Mouse (Mus musculus): Measurements from ENCODE around the gene Aagab.
A peak's percentile ranks its signal among the peaks of the same experiment; 100 is the strongest.

The Aagab gene

DNA sequence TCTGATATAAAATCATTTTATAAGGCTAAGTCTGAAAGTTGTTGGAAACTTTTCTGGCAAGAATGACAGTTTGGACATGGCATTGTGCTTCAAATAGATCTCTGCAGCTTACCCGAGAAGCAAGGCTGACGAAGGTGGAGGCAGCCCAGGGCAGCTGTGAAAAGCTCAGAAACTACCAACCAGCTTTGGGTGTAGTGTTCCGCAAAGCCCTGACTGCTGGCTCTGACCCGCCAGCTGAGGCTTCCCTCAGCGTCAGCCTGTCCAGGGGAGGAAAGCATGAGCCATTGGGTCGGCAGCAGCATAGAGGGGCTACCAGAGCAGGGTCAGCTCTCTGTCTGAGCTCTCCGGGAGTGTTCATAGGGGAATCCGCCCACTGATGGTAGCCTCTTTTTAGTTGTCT is 6.8 kb downstream of the Aagab start:
- DNase-seq, result peak; percentile 14

DNA sequence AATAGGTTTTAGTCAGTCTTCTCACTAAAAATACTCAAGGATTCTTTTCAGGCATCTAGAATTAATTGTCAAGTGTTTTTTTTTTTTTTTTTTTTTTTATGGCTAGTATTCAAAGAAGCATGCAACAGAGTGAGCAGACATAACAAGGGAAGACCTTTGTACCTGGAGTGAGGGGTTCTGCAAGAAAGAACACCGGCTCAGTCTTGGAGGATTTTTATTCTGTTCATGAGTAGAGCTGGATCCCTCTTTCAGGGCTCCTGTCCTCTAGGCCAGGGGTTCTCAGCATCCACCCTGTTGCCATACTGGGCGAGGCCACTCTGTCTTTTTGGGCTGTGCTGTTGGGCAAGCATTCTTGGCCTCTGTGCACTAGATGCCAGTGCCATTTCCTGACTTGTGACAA is 7.3 kb downstream of the Aagab start:
- DNase-seq, result peak; percentile 20

DNA sequence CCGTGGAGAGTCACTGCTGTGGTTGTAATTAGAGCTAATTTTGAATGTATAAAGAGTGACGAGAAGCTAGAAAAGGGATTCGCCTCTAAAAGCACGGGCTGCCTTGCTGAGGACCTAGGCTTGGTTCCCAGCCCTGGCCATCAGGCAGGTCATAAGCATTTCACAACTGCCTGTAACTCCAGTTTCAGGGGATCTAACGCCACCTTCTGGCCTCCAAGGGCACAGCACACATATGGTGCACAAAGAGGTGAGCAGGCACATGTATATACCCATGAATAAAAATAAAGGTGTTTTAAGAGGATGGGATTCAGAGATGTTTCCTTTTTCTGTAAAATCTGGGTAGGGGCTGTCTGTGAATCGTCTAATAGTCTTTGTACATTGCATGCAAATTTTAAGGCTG is 7.8 kb downstream of the Aagab start:
- DNase-seq, result no peak

DNA sequence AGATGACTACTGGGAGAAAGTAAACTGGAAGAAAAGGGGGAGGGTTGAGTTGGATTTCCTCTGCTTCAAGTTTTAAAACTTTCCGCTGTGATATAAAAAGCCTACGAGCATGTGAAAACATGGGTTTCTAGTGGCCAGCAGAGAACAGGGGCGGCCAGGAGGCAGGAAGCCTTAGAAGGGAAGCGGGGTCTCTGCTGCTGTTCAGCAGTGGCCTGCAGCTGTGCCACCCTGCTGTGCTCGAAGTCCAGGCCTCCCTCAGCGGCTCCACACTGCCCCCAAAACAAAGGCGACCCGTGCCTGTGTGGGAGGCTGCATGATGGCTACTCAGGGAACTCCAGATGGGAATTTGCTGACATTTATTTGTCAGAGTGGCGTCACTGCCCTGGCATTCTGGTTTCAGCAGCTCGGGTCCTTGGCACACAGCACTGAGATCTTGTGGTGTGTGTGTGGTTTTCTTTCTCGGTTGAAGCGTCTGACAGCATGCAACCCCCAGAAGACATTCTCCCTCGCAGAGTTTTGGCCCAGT is 8.4 kb downstream of the Aagab start:
- DNase-seq, result peak; percentile 41

DNA sequence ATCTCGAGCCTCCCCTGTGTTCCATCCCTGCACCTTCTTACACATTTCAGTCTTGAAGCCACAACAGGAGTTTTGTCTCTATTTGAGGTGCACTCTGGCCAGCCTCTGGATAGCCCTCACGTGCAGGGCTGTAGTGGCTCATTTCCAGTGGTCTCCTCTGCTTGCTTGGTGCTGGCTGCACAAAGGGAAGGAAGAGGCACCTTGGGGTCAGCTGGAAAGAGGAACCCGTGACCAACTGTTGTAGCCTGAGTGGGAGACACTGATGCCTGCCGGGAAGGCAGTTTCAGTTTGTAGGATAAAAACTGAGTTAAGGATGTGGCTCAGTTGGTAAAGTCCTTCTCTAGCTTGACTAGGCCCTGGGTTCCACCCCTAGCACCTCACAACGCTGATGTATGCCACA is 9.5 kb downstream of the Aagab start:
- DNase-seq, result peak; percentile 14

DNA sequence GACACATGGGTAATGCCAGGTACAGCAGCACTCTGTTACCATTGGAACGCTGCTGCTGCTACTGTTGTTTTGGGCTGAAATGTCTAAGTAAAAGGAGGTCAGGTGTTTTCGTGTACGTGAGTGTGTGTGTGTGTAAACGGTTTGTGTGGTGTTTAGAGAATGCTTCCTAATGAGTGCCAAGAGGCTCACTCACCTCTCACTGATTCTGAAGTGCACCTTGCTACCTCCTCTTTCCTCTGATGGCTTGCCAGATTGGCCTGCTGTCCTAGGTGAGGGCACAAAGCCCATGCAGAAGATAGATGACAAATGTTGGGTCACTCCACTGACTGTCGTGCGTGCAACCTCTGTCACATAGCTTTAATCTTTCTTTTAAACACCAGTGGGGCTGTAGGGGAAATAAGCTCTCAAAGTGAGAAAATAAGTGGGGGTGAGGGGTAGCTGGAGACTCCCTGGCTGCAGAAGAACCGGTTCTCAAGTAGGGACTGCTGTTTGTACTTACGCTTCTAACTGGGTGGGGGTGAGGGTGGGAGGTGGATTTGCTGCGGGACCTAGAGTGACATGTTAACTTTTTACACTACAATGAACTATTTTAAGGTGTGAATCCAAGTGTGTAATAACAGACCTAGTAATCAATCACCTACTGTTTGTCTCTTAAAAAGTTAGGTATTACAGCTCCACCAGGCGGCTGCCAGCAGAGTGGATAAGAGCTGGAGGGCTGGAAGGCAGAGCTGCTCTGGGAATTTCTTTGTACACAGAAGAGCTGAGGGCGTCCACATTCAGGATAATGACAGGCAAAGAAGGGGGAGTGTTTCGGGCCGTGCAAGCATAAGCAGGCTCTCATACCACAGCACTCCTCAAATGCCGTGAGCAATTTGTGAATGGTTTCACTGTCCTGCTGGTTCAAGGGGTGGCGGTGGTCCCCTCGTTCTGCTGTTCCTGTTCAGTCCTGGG is 10.4 kb downstream of the Aagab start:
- DNase-seq, result peak; percentile 24

DNA sequence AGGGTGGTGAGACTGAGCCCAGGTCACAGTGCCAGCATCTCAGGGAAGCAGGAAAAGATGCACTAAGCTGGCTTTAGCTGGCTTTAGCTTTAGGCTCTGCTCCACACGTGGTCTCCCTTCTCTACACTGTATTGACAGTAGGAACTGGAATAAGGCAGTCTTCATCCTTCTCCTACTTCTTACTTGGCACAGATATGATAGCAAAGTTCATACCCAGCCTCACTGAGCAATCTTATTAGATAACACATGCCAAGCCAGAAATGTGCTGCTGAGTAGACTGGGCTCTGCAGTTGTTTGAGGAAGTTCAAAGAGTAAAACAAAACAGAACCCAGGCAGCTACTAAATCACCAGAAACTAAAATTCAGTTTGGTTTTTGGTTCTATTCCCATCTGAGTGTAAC is 11.1 kb downstream of the Aagab start:
- DNase-seq, result no peak

DNA sequence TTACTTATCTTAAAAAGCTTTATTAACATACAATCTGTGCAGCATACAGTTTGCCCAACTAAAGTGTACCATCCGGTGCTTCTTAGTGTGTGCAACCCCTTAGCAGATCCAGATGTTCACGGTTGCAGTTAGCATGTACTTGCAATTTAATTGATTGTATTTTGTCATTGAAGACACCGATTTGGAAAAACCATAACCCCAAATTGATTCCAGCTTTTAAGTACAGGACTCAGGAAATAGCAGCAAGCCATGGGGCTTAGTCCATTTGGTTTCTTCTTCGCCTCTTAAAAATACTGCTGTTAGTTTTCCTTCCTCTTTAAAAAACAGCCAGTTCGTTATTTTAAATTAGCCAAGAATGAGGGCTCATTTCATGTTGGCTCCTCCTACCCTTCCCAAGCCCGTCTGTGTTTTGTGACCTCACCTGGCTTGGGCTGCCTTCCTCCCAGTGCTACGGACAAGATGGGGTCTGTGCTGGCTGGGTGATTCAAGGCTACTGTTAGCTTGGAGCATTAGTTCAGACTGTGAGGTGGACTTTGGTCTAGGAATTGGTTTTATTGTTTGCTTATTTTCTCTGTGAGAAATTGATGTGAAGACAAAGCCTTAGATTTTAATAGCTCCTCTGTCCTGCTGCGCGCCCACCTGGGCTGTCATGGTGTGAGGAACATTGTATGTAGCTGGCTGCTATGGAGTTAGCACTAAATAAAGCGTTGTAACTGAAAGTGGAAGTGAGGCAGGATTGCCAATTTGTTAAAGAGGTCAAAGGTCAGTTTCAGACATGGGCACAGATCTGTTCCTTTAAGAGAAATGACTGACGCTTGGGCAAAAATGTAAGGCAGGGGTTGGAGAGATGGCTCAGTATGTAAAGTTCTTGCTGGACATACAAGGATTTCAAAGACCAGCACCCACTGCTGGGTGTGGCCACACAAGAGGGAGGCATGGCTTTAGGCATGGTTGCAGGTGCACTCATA is 11.8 kb downstream of the Aagab start:
- DNase-seq, result no peak

DNA sequence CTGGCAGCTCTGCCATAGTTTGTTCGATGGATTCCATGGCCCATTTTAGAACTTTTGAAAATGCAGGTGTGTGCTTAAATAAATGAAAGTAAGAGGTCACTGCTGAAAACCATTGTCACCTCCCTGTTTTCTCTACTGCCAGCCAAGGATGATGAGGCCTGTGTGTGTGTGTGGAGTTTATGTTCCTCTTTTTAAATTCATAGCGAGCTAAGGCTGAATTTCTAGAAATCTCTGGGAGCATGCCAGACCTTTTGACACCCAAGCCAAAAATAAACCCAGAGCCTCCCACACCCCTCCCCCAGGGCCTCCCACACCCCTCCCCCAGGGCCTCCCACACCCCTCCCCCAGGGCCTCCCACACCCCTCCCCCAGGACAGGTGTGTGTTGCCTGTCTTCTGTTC is 15.5 kb downstream of the Aagab start:
- DNase-seq, result no peak

DNA sequence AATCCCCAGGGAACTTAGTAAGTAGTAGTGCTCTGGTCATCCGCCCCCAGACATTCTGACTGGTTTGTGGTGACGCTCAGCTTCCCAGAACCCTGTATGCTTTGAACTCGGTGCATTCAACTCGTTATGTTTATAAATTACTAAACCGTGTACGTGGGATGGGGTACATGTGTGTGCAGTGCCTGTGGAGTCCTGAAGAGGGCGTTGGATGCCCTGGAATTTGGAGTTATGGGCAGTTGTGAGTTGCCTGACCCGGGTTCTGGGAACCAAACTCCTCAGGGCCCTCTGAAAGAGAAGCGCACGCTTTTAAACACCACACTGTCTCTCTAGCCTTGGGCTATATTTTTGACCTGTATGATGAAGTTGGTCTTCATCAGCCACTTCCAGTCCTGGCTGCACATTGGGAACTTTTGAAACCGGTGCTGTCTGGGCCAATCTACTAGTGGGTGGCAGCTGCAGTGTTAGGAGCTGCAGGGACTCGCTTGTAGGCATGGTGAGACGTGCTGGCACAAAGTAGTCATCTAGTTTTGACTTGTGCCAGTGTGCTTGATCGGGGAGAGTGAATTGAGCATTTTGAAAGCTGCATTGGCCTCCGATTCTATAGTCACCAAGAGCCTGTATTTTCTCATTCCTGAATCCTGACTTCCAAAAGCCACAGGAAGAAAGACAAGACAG is 21.6 kb downstream of the Aagab start:
- DNase-seq, result no peak

DNA sequence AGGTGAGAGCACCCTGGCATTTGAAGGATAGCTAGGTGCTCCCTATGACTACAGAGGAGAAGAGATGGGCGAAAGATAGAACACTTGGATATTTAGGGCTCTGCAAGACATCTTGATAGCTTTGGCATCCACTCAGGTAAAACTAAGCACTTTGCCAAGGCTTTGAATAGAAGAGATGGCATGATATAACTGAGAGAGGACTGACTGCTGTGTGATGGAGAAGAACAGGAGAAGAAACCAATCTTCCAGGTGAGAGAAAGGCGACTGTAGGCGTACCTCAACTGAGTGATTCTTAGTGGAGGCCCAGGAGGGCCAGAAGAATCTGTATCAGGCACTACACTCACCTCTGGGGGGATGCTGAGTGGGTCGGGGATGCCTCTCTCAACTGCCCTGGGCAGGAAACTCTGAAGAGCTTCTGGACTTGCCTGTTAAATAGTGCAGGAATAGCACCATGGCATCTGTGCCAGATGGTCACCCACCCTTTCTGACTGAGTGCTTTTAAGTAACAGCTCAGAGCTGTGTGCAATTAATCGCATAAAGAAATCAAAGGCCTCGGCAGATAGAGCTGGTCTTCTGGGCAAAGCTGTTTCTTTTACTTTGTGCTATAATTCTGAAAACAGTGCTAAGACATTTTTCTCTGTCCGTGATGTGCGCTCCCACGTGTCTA is 22.8 kb downstream of the Aagab start:
- no peak for DNase-seq

DNA sequence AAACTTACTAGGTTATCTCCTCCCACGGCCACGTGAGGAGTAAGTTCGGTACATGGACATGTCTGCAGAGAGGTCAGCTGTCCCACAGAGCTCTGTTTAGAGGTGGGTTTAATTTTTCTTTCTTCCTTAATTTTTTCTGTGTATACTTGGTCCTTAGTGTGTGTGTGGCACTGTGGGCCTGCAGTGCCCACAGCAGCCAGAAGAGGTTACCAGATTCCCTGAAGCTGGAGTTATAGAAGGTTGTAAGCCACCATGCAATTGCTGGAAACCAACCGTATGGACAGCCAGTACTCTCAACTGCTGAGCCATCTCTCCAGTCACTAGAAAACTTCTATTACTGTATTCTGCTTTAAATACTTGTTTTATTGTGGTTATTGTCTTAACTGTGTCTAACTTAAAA is 29.6 kb downstream of the Aagab start:
- DNase-seq, result no peak

DNA sequence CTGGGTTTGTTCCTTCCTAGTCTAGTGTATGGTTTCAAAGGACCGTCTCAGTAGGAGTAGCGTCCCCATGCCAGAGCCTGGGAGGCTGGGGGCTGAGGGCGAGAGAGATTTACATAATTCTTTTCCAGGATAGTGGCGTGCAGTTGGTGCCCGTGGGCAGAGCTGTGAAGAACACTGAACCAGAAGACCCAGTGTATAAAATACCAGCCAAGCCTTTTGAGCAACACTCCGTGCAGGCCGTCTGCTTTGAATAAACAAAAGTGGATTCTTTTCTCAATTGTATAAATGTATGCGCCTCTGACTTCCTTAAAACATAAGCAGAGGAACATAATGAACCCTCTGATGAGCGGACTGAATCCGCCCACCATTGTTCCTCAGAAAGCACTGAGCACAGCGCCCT is 30.5 kb downstream of the Aagab start:
- DNase-seq, result no peak

DNA sequence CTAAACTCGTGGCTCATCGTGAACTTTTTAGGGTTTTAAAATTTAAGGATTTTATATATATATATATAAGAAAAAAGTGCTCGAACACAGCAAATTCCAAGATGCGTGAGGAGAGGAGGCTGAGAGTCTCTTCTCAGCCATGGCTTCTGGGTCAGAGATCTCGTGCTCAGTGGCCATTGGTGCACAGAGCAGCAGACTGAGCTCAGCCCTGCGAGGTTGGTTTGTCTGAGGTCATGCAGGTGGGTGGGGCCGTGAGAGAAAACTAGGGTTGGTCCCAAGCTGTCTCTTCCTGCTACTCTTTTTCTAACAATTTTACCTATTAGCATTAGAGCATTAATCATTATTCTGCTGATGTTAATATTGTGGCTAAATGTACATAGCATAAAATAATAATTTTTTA is 30.9 kb downstream of the Aagab start:
- DNase-seq, result no peak

DNA sequence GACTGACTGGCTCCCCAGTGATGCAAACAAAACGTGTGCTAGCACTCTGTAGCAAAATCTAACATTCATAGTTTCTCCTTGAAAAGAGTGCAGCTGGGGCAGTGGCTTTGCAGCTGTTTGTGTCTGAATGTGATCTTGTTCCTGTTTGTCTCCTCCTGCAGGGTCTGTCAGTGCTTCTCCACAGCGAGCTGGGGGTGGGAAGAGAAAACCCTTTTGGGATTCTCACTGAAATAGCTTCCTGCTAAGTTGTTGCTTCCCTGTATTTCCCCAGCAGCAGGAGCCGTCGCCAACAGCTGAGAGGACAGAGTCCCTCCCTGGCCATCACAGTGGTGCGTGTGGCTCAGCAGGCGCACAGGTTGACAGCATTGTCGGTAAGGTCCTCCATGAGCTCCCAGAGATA is 33.7 kb downstream of the Aagab start:
- no peak for DNase-seq

DNA sequence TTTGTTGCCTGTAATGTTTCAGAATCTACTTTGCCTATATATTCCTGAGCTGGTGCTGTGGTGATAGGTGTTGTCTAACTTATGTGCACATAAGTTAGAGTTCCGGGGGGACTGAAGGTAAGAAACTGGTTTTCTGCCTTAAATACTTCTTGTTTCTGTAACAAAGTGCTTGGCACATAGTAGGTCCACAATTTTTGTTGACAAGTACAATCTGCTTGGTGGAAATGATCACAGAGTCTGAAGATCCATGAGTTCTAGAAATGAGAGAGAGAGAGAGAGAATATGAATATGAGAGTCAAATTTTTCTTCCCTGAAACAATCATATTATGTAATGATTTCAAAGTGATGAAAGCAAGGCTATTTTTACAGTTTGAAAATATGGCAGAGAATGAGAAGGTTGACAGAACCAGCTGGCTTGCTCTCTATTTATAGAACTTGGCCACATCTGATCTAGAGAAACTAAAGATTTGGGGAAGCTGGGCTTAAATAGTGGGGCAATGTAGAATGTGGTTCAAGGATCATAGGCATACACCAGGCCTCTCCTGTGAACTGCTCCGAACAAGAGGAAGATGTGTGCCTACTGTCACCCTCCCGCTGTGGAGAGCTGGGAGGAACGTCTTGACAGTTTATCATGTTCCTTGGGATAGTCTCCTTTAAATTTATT is 39.7 kb downstream of the Aagab start:
- no peak for DNase-seq

DNA sequence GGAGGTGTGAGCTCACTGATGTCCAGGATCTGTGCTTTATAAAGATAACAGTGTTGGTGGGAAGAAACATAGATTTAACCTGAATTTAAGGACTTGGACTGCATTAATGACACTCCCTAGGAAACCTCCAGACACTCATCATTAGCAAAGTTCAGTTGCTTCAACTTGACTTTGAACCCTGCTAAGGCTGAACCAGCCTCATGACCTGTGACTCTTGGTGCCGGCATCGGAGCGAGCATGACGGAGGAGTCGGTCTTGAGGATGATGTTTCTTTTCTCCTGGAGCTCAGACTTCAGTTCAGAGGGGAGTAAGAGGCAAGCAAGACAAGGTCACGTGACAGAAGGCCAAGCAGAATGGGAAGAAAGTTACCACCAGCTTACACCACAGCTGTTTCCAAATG is 41.6 kb downstream of the Aagab start:
- DNase-seq, result no peak

DNA sequence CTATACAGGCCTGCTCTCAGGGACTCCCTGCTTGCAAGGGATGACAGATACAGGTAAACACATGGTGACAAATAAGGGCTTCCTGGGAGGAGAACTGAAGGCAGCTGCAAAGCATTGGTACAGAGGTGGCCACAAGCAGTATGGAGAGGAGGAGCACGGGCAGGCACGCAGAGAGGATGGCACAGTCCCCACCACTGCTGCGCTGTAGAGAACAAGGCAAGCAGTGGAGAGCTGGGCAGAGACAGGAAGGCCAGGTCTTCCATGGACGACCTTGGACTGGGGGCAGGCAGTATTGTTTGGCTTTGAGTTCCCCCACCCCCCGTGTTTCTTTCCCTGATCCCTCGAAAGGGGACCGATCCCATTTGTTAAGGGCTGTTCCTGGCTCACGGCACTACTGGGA is 42.6 kb downstream of the Aagab start:
- DNase-seq, result no peak

DNA sequence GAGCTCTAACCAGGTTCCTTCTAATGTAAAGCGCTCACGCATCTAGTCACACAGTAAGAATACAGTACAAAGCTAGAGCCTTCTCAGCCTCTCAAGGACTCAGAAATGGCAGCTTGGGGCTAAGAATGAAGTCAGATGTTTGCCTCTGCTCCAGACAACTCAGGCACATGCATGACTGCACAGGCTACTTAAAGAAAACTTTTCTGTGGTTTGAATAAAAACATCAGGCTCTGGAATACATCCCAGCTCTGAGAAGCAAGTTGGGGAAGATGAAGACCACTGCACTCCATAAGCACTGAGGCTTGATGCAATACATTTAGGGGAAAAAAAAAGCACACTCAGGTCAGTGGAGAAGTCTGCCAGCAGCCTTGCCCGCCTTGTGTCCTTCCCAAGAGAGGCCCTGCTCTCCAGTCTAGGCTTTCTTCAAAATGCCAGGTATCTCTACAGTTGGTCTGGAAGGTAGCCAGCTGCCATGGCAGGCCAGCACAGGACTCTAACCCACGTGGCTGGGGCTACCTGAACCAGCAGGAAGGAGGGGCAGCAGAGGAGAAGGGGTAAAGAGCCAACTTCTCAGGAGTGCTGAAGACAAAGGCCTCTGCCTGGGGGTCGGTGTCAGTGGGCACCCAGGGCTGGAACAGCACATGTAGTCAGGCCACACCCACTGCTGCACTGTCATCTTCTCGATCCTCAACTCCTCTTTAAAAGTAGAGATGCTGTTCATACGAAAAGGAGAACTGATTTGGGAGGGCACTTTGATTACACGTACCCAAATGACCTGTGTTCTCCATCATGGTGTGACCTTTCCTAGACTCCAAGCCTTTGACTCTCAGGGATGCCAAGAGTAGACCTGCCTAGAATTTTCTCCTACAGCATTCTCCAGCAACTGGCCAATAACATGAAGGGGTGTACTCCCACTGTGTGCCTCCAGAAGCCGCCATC is 45.4 kb downstream of the Aagab start:
- DNase-seq, result peak; percentile 58

DNA sequence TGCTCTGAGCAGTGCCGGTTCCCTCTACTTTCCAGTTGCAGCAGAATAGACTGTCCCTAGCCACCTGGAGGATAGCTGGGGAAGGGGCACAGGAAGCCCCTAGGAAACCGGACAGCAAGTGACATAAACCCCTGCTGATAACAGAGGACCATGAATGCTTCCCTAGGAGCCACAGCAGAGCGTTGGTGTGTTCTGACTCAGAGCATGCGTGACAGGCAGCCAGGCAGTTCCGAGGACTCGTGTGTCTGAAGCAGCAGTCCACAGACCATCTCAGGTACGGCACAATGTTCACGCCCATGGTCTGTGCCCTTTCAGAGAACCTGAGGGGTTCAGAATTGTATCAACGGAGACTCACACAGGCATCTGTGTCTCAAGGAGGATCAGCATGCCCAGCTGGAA is 46.1 kb downstream of the Aagab start:
- no peak for DNase-seq
